Mouse (Mus musculus): ENCODE measurements around the gene Cptp. TPM values are rescaled to one million over a fixed set of nuclear protein-coding genes. Genes with fewer than 3 reads are reported as not detected.

The Cptp gene
- polyA plus RNA-seq, 1 experiment from 2014 or later: 29.1 TPM

GRCm38 (mm10) chr4:155849792-155850451 lies 19.3 kb downstream of the Cptp start:
- H3K36me3 ChIP-seq: peaks cover 4% of the 10 kb centered on the region; the same call in 1 of the 2 replicates
- H3K9me3 ChIP-seq: no peaks in the 10 kb centered on the region
- no peak overlapping the region for H3K9ac ChIP-seq
- H3K4me3 ChIP-seq: no peak overlapping the region
- H3K4me2 ChIP-seq: 0 out of 2 replicates have a peak overlapping the region, but pooled peaks have one; percentile 84
- 91% methylated on average over 3 of the region's 3 CpGs for WGBS
- peaks cover 45% of the 10 kb centered on the region for H3K4me1 ChIP-seq (replicated peaks)
- H3K27ac ChIP-seq (replicated peaks): no peak overlapping the region
- ATAC-seq (ENCODE audit: low FRiP score, low read depth): no peak
- H3K27me3 ChIP-seq: no peaks in the 10 kb centered on the region

- Histone ChIP-seq H3K4me2 (peak overlapping the region; percentile 84), H3K9me3 (no peaks in the 10 kb centered on the region), H3K27ac (replicated peaks) (no peak overlapping the region), H3K9ac (no peak overlapping the region), H3K36me3 (no peaks in the 10 kb centered on the region), H3K4me3 (0 out of 2 replicates have a peak overlapping the region, but pooled peaks have one; percentile 51), H3K4me1 (replicated peaks) (peaks cover 45% of the 10 kb centered on the region), H3K27me3 (no peaks in the 10 kb centered on the region)
- no peak for ATAC-seq (ENCODE audit: low FRiP score, low read depth)
- WGBS: 85% methylated on average over 2 of the region's 2 CpGs
Measured at GRCm38 (mm10) chr4:155849391-155849790, 19.8 kb downstream of the Cptp start.

GRCm38 (mm10) chr4:155848434-155849095 lies 20.7 kb downstream of the Cptp start:
- Histone ChIP-seq H3K9ac (peak overlapping the region; percentile 96), H3K27me3 (no peaks in the 10 kb centered on the region), H3K9me3 (no peaks in the 10 kb centered on the region), H3K4me2 (peak overlapping the region; percentile 84), H3K4me1 (replicated peaks) (peaks cover 45% of the 10 kb centered on the region), H3K4me3 (peak overlapping the region; percentile 51), H3K27ac (replicated peaks) (no peak overlapping the region), H3K36me3 (no peaks in the 10 kb centered on the region)
- ATAC-seq (ENCODE audit: low FRiP score, low read depth): no peak
- WGBS: 57% methylated on average over 7 of the region's 7 CpGs

- peaks cover 45% of the 10 kb centered on the region for H3K4me1 ChIP-seq (replicated peaks)
- ATAC-seq (ENCODE audit: low FRiP score, low read depth): peak; percentile 63; the same call in 1 of the 2 replicates
- peak overlapping the region; percentile 51 for H3K4me3 ChIP-seq
- peak overlapping the region; percentile 96 for H3K9ac ChIP-seq
- H3K4me2 ChIP-seq: peak overlapping the region; percentile 84
- H3K27ac ChIP-seq (replicated peaks): peak overlapping the region; percentile 85
- under 1% methylated on average over 60 of the region's 69 CpGs for WGBS
- H3K36me3 ChIP-seq: no peaks in the 10 kb centered on the region
- no peaks in the 10 kb centered on the region for H3K9me3 ChIP-seq
- H3K27me3 ChIP-seq: no peaks in the 10 kb centered on the region
Measured at GRCm38 (mm10) chr4:155847591-155848352, 21.5 kb downstream of the Cptp start.

GRCm38 (mm10) chr4:155846871-155847578 lies 22.2 kb downstream of the Cptp start, which contains the start of gene Dvl1:
Dvl1 (plus strand) TSS chr4:155847402.
- Histone ChIP-seq H3K36me3 (no peaks in the 10 kb centered on the region), H3K9ac (peak within 1 kb of the TSS; percentile 96), H3K4me3 (peak within 1 kb of the TSS; percentile 51), H3K27ac (replicated peaks) (peak within 1 kb of the TSS; percentile 85), H3K4me2 (peak within 1 kb of the TSS; percentile 84), H3K9me3 (no peaks in the 10 kb centered on the region), H3K4me1 (replicated peaks) (peaks cover 45% of the 10 kb centered on the region), H3K27me3 (no peaks in the 10 kb centered on the region)
- peak; percentile 88 for ATAC-seq (ENCODE audit: low FRiP score, low read depth)
- WGBS: 5% methylated on average over 28 of the region's 65 CpGs

- H3K4me1 ChIP-seq (replicated peaks): peaks cover 24% of the 10 kb centered on the region
- peaks cover 6% of the 10 kb centered on the region for H3K27me3 ChIP-seq
- 88% methylated on average over 5 of the region's 5 CpGs for WGBS
- no peak overlapping the region for H3K9ac ChIP-seq
- H3K9me3 ChIP-seq: no peaks in the 10 kb centered on the region
- no peak overlapping the region for H3K4me3 ChIP-seq
- no peak overlapping the region for H3K4me2 ChIP-seq
- no peak for ATAC-seq (ENCODE audit: low FRiP score, low read depth)
- no peak overlapping the region for H3K27ac ChIP-seq (replicated peaks)
- no peaks in the 10 kb centered on the region for H3K36me3 ChIP-seq
Measured at GRCm38 (mm10) chr4:155843231-155843630, 26.0 kb downstream of the Cptp start.

- H3K27me3 ChIP-seq: peaks cover 6% of the 10 kb centered on the region
- 0 out of 2 replicates have a peak overlapping the region, but pooled peaks have one; percentile 21 for H3K4me3 ChIP-seq
- peak overlapping the region; percentile 52 for H3K4me2 ChIP-seq
- H3K4me1 ChIP-seq (replicated peaks): peaks cover 20% of the 10 kb centered on the region
- H3K9me3 ChIP-seq: no peaks in the 10 kb centered on the region
- H3K9ac ChIP-seq: no peak overlapping the region
- H3K36me3 ChIP-seq: no peaks in the 10 kb centered on the region
- H3K27ac ChIP-seq (replicated peaks): no peak overlapping the region
- WGBS: 35% methylated on average over 38 of the region's 38 CpGs
- ATAC-seq (ENCODE audit: low FRiP score, low read depth): no peak
Measured at GRCm38 (mm10) chr4:155841651-155842270, 27.5 kb downstream of the Cptp start.

GRCm38 (mm10) chr4:155841003-155841454 lies 28.2 kb downstream of the Cptp start:
- no peaks in the 10 kb centered on the region for H3K9me3 ChIP-seq
- H3K4me3 ChIP-seq: peak overlapping the region; percentile 21
- H3K36me3 ChIP-seq: no peaks in the 10 kb centered on the region
- peaks cover 6% of the 10 kb centered on the region for H3K27me3 ChIP-seq
- 0 out of 2 replicates have a peak, but pooled peaks have one; percentile 27 for ATAC-seq (ENCODE audit: low FRiP score, low read depth)
- no peak overlapping the region for H3K27ac ChIP-seq (replicated peaks)
- H3K9ac ChIP-seq: no peak overlapping the region
- H3K4me2 ChIP-seq: peak overlapping the region; percentile 52
- under 1% methylated on average over 32 of the region's 32 CpGs for WGBS
- peaks cover 14% of the 10 kb centered on the region for H3K4me1 ChIP-seq (replicated peaks)

GRCm38 (mm10) chr4:155840076-155841002 lies 28.9 kb downstream of the Cptp start:
- Histone ChIP-seq H3K36me3 (no peaks in the 10 kb centered on the region), H3K9me3 (no peaks in the 10 kb centered on the region), H3K27me3 (peaks cover 6% of the 10 kb centered on the region), H3K4me1 (replicated peaks) (peaks cover 14% of the 10 kb centered on the region), H3K9ac (0 out of 2 replicates have a peak overlapping the region, but pooled peaks have one; percentile 17), H3K4me3 (peak overlapping the region; percentile 21), H3K4me2 (peak overlapping the region; percentile 52), H3K27ac (replicated peaks) (0 out of 2 replicates have a peak overlapping the region, but pooled peaks have one; percentile 6)
- 8% methylated on average over 8 of the region's 8 CpGs for WGBS
- ATAC-seq (ENCODE audit: low FRiP score, low read depth): no peak

- H3K27ac ChIP-seq (replicated peaks): peak within 1 kb of the TSS; percentile 6; the same call in 1 of the 2 replicates
Measured at GRCm38 (mm10) chr4:155839483-155839910, 29.7 kb downstream of the Cptp start, which contains the start of gene Mxra8. Mxra8 (plus strand) TSS chr4:155839680.

More at GRCm38 (mm10) chr4:155839483-155839910, 29.7 kb downstream of the Cptp start, which contains the start of gene Mxra8:
- peak within 1 kb of the TSS; percentile 21 for H3K4me3 ChIP-seq
- H3K9me3 ChIP-seq: no peaks in the 10 kb centered on the region
- H3K9ac ChIP-seq: 0 out of 2 replicates have a peak within 1 kb of the TSS, but pooled peaks have one; percentile 17
- ATAC-seq (ENCODE audit: low FRiP score, low read depth): peak; percentile 55
- peaks cover 6% of the 10 kb centered on the region for H3K27me3 ChIP-seq
- H3K36me3 ChIP-seq: no peaks in the 10 kb centered on the region
- 3% methylated on average over 16 of the region's 16 CpGs for WGBS
- H3K4me1 ChIP-seq (replicated peaks): peaks cover 14% of the 10 kb centered on the region
- H3K4me2 ChIP-seq: peak within 1 kb of the TSS; percentile 52
